Mouse (Mus musculus) neural tube, embryonic 13.5 days (tissue): ENCODE results near the gene Tax1bp1. TPM values are rescaled to one million over a fixed set of nuclear protein-coding genes. Genes with fewer than 3 reads are reported as not detected.

ENCODE experiments used
- ATAC-seq: fragments of 200-750 bp; cut with Nextera tagmentation; 2 replicates; pipeline ENCODE4 v1.8.0; 2017; ENCODE audit warnings: low read depth, mild to moderate bottlenecking, moderate TSS enrichment, moderate library complexity
- H3K27ac ChIP-seq: fragments of 300-500 bp; sonication (generic); replicated peaks from 2 replicates; pipeline ENCODE4 v1.5.1; 2015; ENCODE audit warnings: moderate library complexity, mild to moderate bottlenecking, inconsistent platforms
- H3K27me3 ChIP-seq: fragments of 300-500 bp; sonication (generic); 2 replicates; pipeline ENCODE4 v1.6.1; 2015; ENCODE audit warnings: mild to moderate bottlenecking, inconsistent platforms
- H3K36me3 ChIP-seq: fragments of 300-500 bp; sonication (generic); 2 replicates; pipeline ENCODE4 v1.6.1; 2015; ENCODE audit warnings: mild to moderate bottlenecking, inconsistent platforms
- H3K4me1 ChIP-seq: fragments of 300-500 bp; sonication (generic); replicated peaks from 2 replicates; pipeline ENCODE4 v1.6.1; 2015; ENCODE audit warnings: inconsistent platforms
- H3K4me2 ChIP-seq: fragments of 300-500 bp; sonication (generic); 2 replicates; pipeline ENCODE4 v1.6.1; 2015; ENCODE audit warnings: inconsistent platforms, mild to moderate bottlenecking, moderate library complexity
- H3K4me3 ChIP-seq: fragments of 300-500 bp; sonication (generic); 2 replicates; pipeline ENCODE4 v1.5.1; 2015; ENCODE audit warnings: mild to moderate bottlenecking, inconsistent platforms
- H3K9ac ChIP-seq: fragments of 300-500 bp; sonication (generic); 2 replicates; pipeline ENCODE4 v1.6.1; 2015; ENCODE audit warnings: moderate library complexity, mild to moderate bottlenecking, inconsistent platforms
- H3K9me3 ChIP-seq: fragments of 300-500 bp; sonication (generic); 2 replicates; pipeline ENCODE4 v1.6.1; 2016; ENCODE audit warnings: inconsistent platforms
- WGBS: fragments of 180-500 bp; shearing (Covaris S2); methylation state at CpG from one replicate; pipeline ENCODE4 v1.1.7; 2015; 5-methylcytosine and 5-hydroxymethylcytosine counted together
- polyA plus RNA-seq: library from polyadenylated mRNA; unstranded; fragments of >200 nt; fragmentation: Nextera tagmentation; extraction: Ambion mirVana; gene quantifications from 2 replicates; pipeline ENCODE4 v1.2.1, GENCODE M21; 2015

Tax1bp1 gene
- polyA plus RNA-seq, 1 experiment from 2014 or later: 156 TPM

DNA sequence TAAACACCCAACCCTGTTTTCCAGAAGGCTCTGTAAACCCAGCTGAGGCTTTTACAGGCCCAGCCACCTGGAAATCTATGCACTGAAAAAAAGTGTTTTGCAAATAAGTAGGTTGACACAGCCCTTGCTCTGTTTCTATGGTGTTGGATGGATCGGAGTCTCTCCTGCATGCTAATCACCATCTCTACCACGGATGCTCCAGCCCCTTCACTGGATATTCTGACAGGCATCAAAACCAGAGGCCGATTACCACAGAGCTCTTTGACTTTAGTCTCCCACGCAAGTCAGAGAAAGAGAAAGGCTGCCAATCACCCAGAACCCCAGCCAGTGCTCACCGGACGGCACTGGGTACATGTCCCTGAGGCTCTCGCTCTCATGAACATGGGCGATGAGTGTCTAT lies 63.5 kb downstream of the Tax1bp1 start:
- no peak overlapping the region for H3K4me3 ChIP-seq
- 0 out of 2 replicates have a peak, but pooled peaks cover 5% of the 10 kb centered on the region for H3K36me3 ChIP-seq
- no peaks in the 10 kb centered on the region for H3K4me1 ChIP-seq
- no peaks in the 10 kb centered on the region for H3K9me3 ChIP-seq
- WGBS: 88% methylated on average over 8 of the region's 8 CpGs
- H3K9ac ChIP-seq: no peak overlapping the region
- no peak overlapping the region for H3K4me2 ChIP-seq
- no peak for ATAC-seq
- H3K27me3 ChIP-seq: no peaks in the 10 kb centered on the region
- H3K27ac ChIP-seq: no peak overlapping the region

DNA sequence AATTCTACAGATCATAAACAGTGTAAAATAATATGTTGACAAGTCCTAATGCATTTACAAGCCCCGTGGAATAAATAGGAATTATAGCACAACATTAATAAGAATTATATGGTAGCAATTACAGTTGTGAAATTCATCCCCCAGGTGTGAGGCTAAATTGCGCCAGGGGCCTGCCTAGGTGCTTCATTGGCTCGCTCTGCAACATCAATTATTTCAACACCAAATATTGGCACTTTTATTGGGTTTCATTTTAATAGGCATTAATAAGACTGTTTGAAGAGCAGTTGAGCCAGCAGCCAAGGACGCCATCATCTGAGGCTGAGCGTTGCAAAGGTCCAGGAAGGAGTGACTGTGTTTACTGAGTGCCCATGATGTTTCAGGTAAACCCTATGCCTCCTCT lies 65.0 kb downstream of the Tax1bp1 start:
- no peak overlapping the region for H3K4me2 ChIP-seq
- H3K4me1 ChIP-seq: no peaks in the 10 kb centered on the region
- ATAC-seq: no peak
- no peaks in the 10 kb centered on the region for H3K27me3 ChIP-seq
- H3K4me3 ChIP-seq: no peak overlapping the region
- WGBS: 73% methylated on average over 5 of the region's 5 CpGs
- H3K36me3 ChIP-seq: no peaks in the 10 kb centered on the region
- no peak overlapping the region for H3K27ac ChIP-seq
- no peaks in the 10 kb centered on the region for H3K9me3 ChIP-seq
- no peak overlapping the region for H3K9ac ChIP-seq

DNA sequence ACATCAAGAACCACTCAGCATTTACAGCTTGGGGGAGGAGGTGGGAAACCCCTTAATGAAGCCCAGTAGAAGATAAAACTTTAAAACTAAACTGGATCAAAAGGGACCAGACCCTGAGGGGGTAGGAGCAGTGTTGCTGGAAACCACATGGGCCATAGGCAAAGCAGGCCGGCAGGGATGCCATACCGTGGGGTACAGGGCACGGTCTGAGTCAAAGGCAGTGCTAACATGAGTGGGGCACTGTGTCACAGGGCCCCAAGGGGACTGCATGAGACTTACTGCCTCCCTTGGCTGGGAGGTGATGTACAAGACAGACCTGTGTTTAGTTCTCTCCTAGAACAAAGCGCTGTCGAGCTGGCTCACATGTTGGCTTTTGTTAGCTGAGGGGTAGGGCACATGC lies 66.0 kb downstream of the Tax1bp1 start:
- Histone ChIP-seq H3K9me3 (no peaks in the 10 kb centered on the region), H3K27me3 (no peaks in the 10 kb centered on the region), H3K4me3 (no peak overlapping the region), H3K4me2 (no peak overlapping the region), H3K27ac (no peak overlapping the region), H3K36me3 (no peaks in the 10 kb centered on the region), H3K9ac (no peak overlapping the region), H3K4me1 (no peaks in the 10 kb centered on the region)
- no peak for ATAC-seq
- WGBS: 81% methylated on average over 5 of the region's 5 CpGs

DNA sequence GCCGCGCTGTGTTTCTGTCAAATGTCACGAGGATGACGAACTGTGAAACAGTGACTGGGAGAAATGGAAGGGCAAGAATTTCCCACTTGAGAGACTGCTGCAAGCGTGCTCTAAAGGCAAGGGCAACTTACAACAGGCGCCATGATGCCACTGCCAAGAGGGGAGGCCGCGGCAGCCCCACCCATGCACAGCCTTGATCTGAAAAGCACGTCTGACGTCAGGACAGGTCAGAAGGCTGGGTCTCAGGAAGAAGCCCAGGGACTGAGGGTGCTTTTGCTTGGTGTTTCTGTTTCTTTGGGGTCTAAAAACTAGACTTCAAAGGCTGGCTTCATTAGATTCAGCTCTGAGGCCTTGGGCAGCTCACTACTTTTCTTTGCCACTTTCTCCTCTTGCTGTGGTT lies 76.8 kb downstream of the Tax1bp1 start:
- 0 out of 2 replicates have a peak, but pooled peaks have one; percentile 20 for ATAC-seq

DNA sequence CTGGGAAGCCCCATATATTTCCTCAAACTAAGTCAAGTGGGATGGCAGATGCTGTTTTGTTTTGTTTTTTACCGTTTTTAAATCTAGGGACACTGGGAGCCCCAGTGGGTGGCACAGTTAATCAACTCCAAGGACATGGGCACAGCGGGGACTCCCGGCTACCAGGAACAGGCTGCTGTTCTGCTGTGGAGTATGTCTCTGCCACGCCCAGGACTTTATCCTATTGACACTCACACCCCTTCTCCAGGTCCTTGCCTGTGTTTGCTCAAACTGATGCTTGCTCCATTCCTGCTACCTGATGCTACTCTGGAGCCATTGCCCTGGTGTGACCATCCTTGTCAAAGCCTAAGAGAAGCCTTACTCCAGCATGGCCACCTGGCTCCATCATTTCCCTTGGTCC lies 77.3 kb downstream of the Tax1bp1 start:
- H3K9ac ChIP-seq: no peak overlapping the region

More for the DNA sequence above, 76.8 kb downstream of the Tax1bp1 start:
- Histone ChIP-seq H3K36me3 (peaks cover 2% of the 10 kb centered on the region; the same call in 1 of the 2 replicates), H3K27ac (no peak overlapping the region), H3K4me3 (no peak overlapping the region), H3K4me2 (no peak overlapping the region), H3K27me3 (no peaks in the 10 kb centered on the region), H3K4me1 (peaks cover 32% of the 10 kb centered on the region), H3K9ac (no peak overlapping the region), H3K9me3 (no peaks in the 10 kb centered on the region)
- WGBS: 67% methylated on average over 10 of the region's 10 CpGs

DNA sequence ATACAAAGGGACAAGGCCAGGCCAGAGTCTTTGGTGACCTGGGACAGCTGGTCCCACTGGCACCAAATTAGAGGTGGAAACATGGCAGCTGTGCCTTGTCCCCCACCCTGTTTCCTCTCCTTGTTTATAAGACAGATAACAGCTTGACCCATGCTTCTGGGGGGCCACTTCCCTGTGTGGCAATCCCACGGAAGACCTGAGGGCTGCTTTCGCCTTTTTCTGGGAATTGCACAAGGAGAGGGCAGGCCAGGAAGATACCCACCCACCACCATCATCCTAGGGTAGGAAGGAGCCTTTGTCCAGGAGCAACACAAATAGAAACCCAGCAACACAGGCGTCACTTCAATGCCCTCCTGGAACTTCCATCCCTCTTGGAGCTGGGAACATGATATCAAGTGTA lies 78.9 kb downstream of the Tax1bp1 start:
- peaks cover 2% of the 10 kb centered on the region; the same call in 1 of the 2 replicates for H3K36me3 ChIP-seq
- ATAC-seq: no peak
- H3K4me2 ChIP-seq: no peak overlapping the region
- 92% methylated on average over 3 of the region's 3 CpGs for WGBS
- no peak overlapping the region for H3K27ac ChIP-seq
- H3K9me3 ChIP-seq: no peaks in the 10 kb centered on the region
- H3K4me3 ChIP-seq: no peak overlapping the region
- no peak overlapping the region for H3K9ac ChIP-seq
- peaks cover 53% of the 10 kb centered on the region for H3K4me1 ChIP-seq
- no peaks in the 10 kb centered on the region for H3K27me3 ChIP-seq

More for the DNA sequence above, 77.3 kb downstream of the Tax1bp1 start:
- Histone ChIP-seq H3K4me2 (no peak overlapping the region), H3K4me1 (peaks cover 36% of the 10 kb centered on the region), H3K9me3 (no peaks in the 10 kb centered on the region), H3K27ac (no peak overlapping the region), H3K36me3 (peaks cover 2% of the 10 kb centered on the region; the same call in 1 of the 2 replicates), H3K4me3 (no peak overlapping the region), H3K27me3 (no peaks in the 10 kb centered on the region)
- ATAC-seq: no peak
- 78% methylated on average over 4 of the region's 4 CpGs for WGBS

DNA sequence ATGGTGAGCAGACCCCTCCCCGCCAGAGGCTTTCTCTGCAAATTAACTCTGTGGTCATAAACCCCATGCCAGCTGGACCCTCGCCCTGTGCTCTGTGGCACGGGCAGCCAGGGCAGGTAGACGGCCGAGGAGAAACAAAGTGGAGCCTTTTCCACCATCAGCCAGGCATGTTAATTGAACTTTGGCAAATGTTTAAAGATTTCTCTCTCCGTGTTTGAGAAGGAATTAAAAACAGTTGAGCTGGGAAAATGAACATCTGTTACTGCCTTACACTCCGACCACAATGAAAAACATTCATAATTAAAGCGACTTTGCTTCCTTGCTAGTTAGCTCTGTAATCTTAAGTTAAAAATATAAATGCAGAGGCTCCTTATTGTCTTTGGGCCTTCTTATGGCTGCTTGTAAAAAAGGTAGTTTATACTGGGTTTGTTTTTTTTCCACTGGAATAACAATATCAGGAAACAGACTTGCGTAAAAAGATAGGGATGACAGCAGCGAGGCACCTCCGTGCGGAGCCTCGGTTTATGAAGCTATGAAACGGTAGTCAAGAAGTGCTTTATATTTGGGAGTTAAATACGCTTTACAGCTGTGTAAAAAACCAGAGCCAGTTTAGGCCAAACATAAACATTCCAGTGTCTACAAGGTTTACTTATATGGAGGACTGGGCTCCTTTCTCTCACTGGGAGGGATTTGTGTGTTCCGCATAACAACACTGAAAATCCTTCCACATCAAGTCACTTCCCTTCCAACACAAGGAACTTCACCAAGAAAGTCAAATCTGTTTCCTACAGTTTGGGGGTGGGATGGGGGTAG lies 81.7 kb downstream of the Tax1bp1 start:
- Histone ChIP-seq H3K27me3 (no peaks in the 10 kb centered on the region), H3K4me1 (peaks cover 51% of the 10 kb centered on the region), H3K27ac (peak overlapping the region; percentile 49), H3K4me2 (no peak overlapping the region), H3K9ac (no peak overlapping the region), H3K36me3 (peaks cover 7% of the 10 kb centered on the region; the same call in 1 of the 2 replicates), H3K4me3 (no peak overlapping the region), H3K9me3 (no peaks in the 10 kb centered on the region)
- 61% methylated on average over 16 of the region's 16 CpGs for WGBS
- no peak for ATAC-seq

DNA sequence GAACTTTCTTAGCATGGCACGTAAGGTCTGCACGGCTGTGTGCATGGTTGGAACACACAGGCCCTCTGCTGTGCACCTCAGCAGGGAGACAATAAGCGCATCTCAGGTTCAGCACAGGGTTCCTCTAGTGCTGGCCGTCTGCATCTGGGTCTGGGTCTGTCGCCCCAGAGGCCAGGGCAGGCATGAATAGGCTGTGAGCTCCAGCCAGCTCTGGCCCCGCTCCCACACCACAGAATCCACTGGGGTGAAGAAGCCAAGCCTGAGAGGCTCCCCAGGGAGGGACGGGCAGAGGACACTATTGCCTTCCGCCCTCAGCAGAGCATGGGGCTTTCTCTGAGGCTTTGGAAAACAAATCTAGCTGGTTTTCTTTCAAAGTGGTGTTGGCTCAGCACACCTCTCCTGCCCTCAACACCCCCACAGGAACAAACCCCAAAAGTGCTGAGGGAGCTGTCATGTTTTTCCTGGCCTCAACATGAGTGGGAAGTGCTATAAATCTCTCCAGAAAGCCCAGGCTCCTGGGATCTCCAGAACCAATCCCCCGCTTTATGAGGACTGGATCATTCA lies 82.6 kb downstream of the Tax1bp1 start:
- Histone ChIP-seq H3K27ac (peak overlapping the region; percentile 46; the same call in 1 of the 2 replicates), H3K4me3 (no peak overlapping the region)
- ATAC-seq: peak; percentile 49; the same call in 1 of the 2 replicates

DNA sequence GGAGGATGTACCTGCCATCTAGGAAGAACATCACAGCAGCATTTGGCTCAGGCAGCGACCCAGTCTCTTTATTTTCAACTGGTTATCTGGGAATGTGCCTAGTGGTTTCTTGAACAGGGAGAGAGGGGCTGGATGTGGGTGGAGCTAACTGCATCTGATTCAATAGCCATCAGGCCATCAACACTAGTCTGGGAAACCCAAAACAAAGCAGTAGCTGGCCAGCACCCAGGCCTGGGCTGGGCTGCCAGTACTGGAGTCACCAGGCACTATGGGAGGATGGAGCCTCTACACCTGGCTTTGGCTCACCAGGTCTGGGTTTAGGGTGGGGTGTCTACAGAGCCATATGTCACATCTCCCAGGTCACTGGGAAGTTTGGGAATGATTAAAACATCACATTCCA lies 83.2 kb downstream of the Tax1bp1 start:
- ATAC-seq: no peak; the same call in 1 of the 2 replicates
- Histone ChIP-seq H3K9ac (no peak overlapping the region), H3K36me3 (0 out of 2 replicates have a peak, but pooled peaks cover 4% of the 10 kb centered on the region), H3K4me1 (peaks cover 43% of the 10 kb centered on the region), H3K9me3 (no peaks in the 10 kb centered on the region), H3K4me2 (no peak overlapping the region), H3K4me3 (no peak overlapping the region), H3K27me3 (no peaks in the 10 kb centered on the region), H3K27ac (0 out of 2 replicates have a peak overlapping the region, but pooled peaks have one; percentile 46)
- WGBS: 83% methylated on average over 1 of the region's 1 CpGs

More for the DNA sequence above, 82.6 kb downstream of the Tax1bp1 start:
- Histone ChIP-seq H3K9me3 (no peaks in the 10 kb centered on the region), H3K36me3 (peaks cover 7% of the 10 kb centered on the region; the same call in 1 of the 2 replicates), H3K4me1 (peaks cover 43% of the 10 kb centered on the region), H3K27me3 (no peaks in the 10 kb centered on the region), H3K4me2 (no peak overlapping the region), H3K9ac (no peak overlapping the region)
- 58% methylated on average over 9 of the region's 9 CpGs for whole genome bisulfite sequencing

DNA sequence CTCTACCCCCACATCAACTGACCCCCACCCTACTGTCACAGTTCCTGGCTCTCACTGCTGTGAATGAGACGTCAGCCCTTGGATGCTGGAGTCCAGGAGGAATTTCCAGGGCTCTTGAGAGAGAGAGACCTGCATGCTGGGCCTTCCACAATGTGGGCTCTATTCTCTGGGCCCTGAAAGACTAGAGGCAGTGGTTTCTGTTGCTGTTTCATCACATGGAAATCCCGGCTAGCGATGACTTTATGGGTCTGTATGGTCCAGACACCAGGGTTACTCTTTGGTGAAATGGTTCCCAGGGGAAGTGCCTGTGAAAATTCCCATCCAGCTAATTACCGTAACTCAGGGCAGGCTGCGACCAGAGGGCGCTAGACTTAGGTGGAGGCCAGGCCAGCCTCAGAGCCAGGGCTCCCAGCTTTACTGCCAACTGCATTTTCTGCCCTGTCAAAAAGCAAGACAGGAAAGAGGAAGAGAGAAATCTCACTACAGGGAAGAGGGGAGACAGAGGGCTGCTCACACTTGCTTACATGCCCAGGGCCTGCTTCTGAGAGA lies 83.8 kb downstream of the Tax1bp1 start:
- Histone ChIP-seq H3K36me3 (0 out of 2 replicates have a peak, but pooled peaks cover 4% of the 10 kb centered on the region), H3K9me3 (no peaks in the 10 kb centered on the region), H3K4me1 (peaks cover 43% of the 10 kb centered on the region), H3K27ac (0 out of 2 replicates have a peak overlapping the region, but pooled peaks have one; percentile 13), H3K4me3 (no peak overlapping the region), H3K27me3 (no peaks in the 10 kb centered on the region), H3K9ac (no peak overlapping the region), H3K4me2 (no peak overlapping the region)
- 25% methylated on average over 6 of the region's 6 CpGs for WGBS
- ATAC-seq: no peak

DNA sequence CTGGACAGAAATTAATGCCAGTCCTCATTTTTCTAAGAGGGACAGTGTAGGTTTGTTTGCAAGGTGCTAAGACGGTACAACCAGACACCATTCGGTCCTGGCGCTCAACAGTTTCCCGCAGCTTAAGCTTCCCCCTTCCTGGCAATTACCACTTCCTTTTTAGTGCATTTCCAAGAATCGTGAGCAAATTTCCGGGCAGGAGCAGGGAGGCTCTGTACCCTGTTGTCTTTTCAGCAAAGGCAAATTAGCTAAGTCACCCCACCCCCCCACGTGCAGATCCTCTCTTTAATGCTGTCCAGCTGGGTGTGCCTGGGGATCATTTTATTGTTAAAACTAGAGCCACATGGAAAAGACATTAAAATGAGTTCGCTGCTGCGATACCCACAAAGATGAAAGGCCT lies 88.7 kb downstream of the Tax1bp1 start:
- no peak overlapping the region for H3K9ac ChIP-seq
- WGBS: 55% methylated on average over 9 of the region's 9 CpGs
- H3K4me3 ChIP-seq: no peak overlapping the region
- H3K27me3 ChIP-seq: no peaks in the 10 kb centered on the region
- no peak overlapping the region for H3K27ac ChIP-seq
- no peaks in the 10 kb centered on the region for H3K9me3 ChIP-seq
- H3K36me3 ChIP-seq: 0 out of 2 replicates have a peak, but pooled peaks cover 4% of the 10 kb centered on the region
- H3K4me2 ChIP-seq: no peak overlapping the region
- H3K4me1 ChIP-seq: peaks cover 10% of the 10 kb centered on the region
- no peak for ATAC-seq

DNA sequence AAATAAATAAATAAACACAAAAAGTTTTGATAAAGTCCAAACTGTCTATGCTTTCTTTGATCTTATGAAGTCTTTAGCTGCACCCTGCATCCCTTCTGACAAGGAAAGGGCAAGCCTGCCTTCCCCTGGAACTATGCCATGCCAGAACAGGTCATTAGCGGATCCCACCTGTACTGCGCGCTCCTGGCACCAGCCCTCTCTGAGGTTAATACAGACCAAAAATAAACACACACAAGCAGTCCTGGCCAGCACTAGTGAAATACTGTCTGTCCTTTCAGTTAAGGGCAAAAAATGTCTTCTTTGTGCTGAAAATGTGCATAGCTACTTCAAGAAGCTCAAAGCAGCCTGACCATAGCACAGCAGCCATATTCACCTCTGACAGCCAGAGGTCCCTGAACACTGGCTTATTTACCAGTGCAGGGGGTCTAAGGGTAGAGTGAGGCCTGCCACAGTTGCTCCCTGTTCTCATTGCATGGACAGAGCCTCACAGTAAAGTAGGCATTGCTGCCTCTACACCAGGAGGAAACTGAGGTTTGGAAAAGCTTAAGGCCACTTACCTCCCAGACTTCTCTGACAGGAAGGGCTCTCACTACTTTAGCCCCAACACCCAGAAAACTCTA lies 91.8 kb downstream of the Tax1bp1 start:
- 98% methylated on average over 3 of the region's 3 CpGs for WGBS
- ATAC-seq: no peak
- no peak overlapping the region for H3K4me2 ChIP-seq
- no peaks in the 10 kb centered on the region for H3K4me1 ChIP-seq
- no peaks in the 10 kb centered on the region for H3K9me3 ChIP-seq
- H3K27me3 ChIP-seq: no peaks in the 10 kb centered on the region
- H3K36me3 ChIP-seq: no peaks in the 10 kb centered on the region
- H3K27ac ChIP-seq: no peak overlapping the region
- no peak overlapping the region for H3K9ac ChIP-seq
- H3K4me3 ChIP-seq: no peak overlapping the region
